Mouse (Mus musculus) liver, embryonic 12.5 days (tissue): ENCODE measurements around the gene Atp5g1. TPM values are rescaled to one million over a fixed set of nuclear protein-coding genes. Genes with fewer than 3 reads are reported as not detected.
A peak's percentile ranks its signal among the peaks of the same experiment; 100 is the strongest.

ENCODE experiments used
- ATAC-seq: fragments of 200-750 bp; cut with Nextera tagmentation; 2 replicates; pipeline ENCODE4 v1.8.0; 2017; ENCODE audit warnings: moderate number of reproducible peaks, mild to moderate bottlenecking, moderate library complexity
- H3K27ac ChIP-seq: fragments of 300-500 bp; sonication (generic); 2 replicates; pipeline ENCODE4 v1.5.1; 2016; ENCODE audit warnings: mild to moderate bottlenecking
- H3K27me3 ChIP-seq: fragments of 300-500 bp; sonication (generic); replicated peaks from 2 replicates; pipeline ENCODE4 v1.6.1; 2016; ENCODE audit warnings: mild to moderate bottlenecking, moderate library complexity
- H3K36me3 ChIP-seq: fragments of 300-500 bp; sonication (generic); 2 replicates; pipeline ENCODE4 v1.6.1; 2016; ENCODE audit warnings: mild to moderate bottlenecking, moderate library complexity
- H3K4me1 ChIP-seq: fragments of 300-500 bp; sonication (generic); 2 replicates; pipeline ENCODE4 v1.6.1; 2016
- H3K4me2 ChIP-seq: fragments of 300-500 bp; sonication (generic); 2 replicates; pipeline ENCODE4 v1.6.1; 2016; ENCODE audit warnings: mild to moderate bottlenecking, moderate library complexity
- H3K4me3 ChIP-seq: fragments of 300-500 bp; sonication (generic); 2 replicates; pipeline ENCODE4 v1.5.1; 2016; ENCODE audit warnings: mild to moderate bottlenecking, moderate library complexity
- H3K9ac ChIP-seq: fragments of 300-500 bp; sonication (generic); 2 replicates; pipeline ENCODE4 v1.6.1; 2016; ENCODE audit warnings: mild to moderate bottlenecking, moderate library complexity
- H3K9me3 ChIP-seq: fragments of 300-500 bp; sonication (generic); replicated peaks from 2 replicates; pipeline ENCODE4 v1.6.1; 2016; ENCODE audit warnings: mild to moderate bottlenecking, moderate library complexity
- WGBS: fragments of 180-500 bp; shearing (Covaris S2); methylation state at CpG from one replicate; pipeline ENCODE4 v1.1.7; 2016; ENCODE audit not compliant: insufficient replicate concordance; 5-methylcytosine and 5-hydroxymethylcytosine counted together
- polyA plus RNA-seq: library from polyadenylated mRNA; unstranded; fragments of >200 nt; fragmentation: Nextera tagmentation; extraction: Ambion mirVana; gene quantifications from 2 replicates; pipeline ENCODE4 v1.2.1, GENCODE M21; 2016

The Atp5g1 gene
- polyA plus RNA-seq, 1 experiment from 2014 or later = 705 TPM

GRCm38 (mm10) chr11:96037499-96037898 lies 38.0 kb downstream of the Atp5g1 start:
- Histone ChIP-seq H3K27ac (no peak overlapping the region), H3K4me2 (peak overlapping the region; percentile 12; the same call in 1 of the 2 replicates), H3K27me3 (no peaks in the 10 kb centered on the region), H3K4me1 (peaks cover 46% of the 10 kb centered on the region), H3K4me3 (no peak overlapping the region), H3K9ac (no peak overlapping the region), H3K9me3 (no peaks in the 10 kb centered on the region), H3K36me3 (peaks cover 51% of the 10 kb centered on the region)
- 61% methylated on average over 5 of the region's 5 CpGs for WGBS
- no peak for ATAC-seq

DNA sequence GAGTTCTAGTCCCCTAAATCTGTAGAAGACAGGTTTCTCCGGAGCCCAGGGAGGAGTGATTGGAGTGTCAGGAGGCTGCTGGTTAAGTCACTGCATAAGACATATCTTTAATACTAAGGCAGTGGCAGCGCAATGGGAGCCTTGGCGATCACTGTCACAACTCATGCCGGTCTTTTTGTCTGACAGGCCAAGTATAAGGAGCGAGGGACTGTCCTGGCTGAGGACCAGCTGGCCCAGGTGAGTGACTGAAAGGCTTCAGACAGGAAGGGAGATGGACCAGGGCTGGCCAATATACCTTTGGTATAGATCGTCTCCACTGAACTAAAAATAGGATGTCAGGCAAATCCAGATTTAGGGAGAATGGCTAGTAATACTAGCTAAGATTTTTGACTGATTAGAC lies 40.3 kb downstream of the Atp5g1 start:
- Histone ChIP-seq H3K4me1 (peaks cover 46% of the 10 kb centered on the region), H3K9me3 (no peaks in the 10 kb centered on the region), H3K4me3 (peak overlapping the region; percentile 89), H3K36me3 (peaks cover 31% of the 10 kb centered on the region), H3K27ac (peak overlapping the region; percentile 74), H3K4me2 (peak overlapping the region; percentile 86), H3K27me3 (no peaks in the 10 kb centered on the region), H3K9ac (peak overlapping the region; percentile 86)
- 4% methylated on average over 6 of the region's 6 CpGs for WGBS
- ATAC-seq = peak; percentile 19; the same call in 1 of the 2 replicates

DNA sequence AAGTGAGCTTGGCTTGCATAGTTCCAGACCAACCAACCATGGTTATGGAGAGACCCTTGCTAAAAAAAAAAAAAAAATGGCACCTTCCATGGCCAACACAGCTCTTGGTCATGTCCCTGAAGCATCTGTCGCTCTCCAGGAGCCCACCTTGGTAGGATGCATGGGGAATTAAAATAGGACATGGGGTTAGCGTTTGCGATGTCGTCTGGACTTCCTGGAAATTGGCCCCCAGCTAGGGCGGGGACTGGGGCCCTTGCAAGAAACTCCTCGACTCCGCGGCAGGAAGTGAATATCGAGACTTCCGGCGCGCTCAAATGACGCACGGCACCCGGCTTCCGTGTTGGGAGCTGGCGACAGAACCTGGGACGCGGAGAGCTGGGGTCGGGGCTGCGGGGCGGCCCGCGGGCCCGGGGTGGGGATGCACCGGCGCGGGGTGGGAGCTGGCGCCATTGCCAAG lies 40.8 kb downstream of the Atp5g1 start, which contains the start of gene Snf8:
Gene Snf8 (plus strand): TSS at position 290 of the 457 bp plus-strand sequence.
- H3K27me3 ChIP-seq = no peaks in the 10 kb centered on the region
- H3K36me3 ChIP-seq = peaks cover 27% of the 10 kb centered on the region
- peak within 1 kb of the TSS; percentile 86 for H3K9ac ChIP-seq
- no peaks in the 10 kb centered on the region for H3K9me3 ChIP-seq
- H3K4me3 ChIP-seq = peak within 1 kb of the TSS; percentile 89
- H3K4me2 ChIP-seq = peak within 1 kb of the TSS; percentile 86
- 1% methylated on average over 29 of the region's 29 CpGs for WGBS
- H3K27ac ChIP-seq = peak within 1 kb of the TSS; percentile 74
- peaks cover 46% of the 10 kb centered on the region for H3K4me1 ChIP-seq
- peak; percentile 84 for ATAC-seq

DNA sequence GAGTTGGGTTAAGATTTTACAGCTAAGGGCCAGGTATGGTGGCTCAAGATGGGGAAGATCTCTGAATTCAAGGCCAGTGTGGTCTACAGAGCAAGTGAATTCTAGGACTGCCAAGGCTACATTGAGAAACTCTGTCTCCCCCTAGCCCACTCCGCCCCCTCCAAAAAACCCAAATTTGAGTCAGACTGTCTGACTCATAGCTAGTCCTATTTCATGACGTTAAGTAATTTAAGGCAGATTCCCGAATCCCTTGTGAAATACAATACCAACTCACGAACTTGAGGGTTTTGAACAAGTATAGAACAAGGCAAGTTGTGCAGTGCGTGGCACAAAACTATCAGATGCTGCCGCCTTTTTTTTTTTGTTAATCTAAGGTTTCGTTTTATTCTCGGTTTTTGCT lies 41.4 kb downstream of the Atp5g1 start:
- H3K9me3 ChIP-seq = no peaks in the 10 kb centered on the region
- H3K36me3 ChIP-seq = peaks cover 22% of the 10 kb centered on the region
- H3K4me3 ChIP-seq = peak overlapping the region; percentile 89
- ATAC-seq = no peak
- peak overlapping the region; percentile 86 for H3K4me2 ChIP-seq
- H3K27ac ChIP-seq = peak overlapping the region; percentile 74; the same call in 1 of the 2 replicates
- H3K27me3 ChIP-seq = peaks cover 3% of the 10 kb centered on the region; the same call in 1 of the 2 replicates
- H3K4me1 ChIP-seq = peaks cover 46% of the 10 kb centered on the region
- peak overlapping the region; percentile 86 for H3K9ac ChIP-seq
- 33% methylated on average over 8 of the region's 8 CpGs for WGBS

GRCm38 (mm10) chr11:96033264-96033663 lies 42.2 kb downstream of the Atp5g1 start:
- no peak overlapping the region for H3K27ac ChIP-seq
- H3K4me3 ChIP-seq = no peak overlapping the region
- H3K9me3 ChIP-seq = no peaks in the 10 kb centered on the region
- H3K36me3 ChIP-seq = peaks cover 16% of the 10 kb centered on the region
- WGBS = 94% methylated on average over 3 of the region's 3 CpGs
- peaks cover 3% of the 10 kb centered on the region; the same call in 1 of the 2 replicates for H3K27me3 ChIP-seq
- H3K9ac ChIP-seq = no peak overlapping the region
- ATAC-seq = no peak
- no peak overlapping the region for H3K4me2 ChIP-seq
- H3K4me1 ChIP-seq = peaks cover 44% of the 10 kb centered on the region

DNA sequence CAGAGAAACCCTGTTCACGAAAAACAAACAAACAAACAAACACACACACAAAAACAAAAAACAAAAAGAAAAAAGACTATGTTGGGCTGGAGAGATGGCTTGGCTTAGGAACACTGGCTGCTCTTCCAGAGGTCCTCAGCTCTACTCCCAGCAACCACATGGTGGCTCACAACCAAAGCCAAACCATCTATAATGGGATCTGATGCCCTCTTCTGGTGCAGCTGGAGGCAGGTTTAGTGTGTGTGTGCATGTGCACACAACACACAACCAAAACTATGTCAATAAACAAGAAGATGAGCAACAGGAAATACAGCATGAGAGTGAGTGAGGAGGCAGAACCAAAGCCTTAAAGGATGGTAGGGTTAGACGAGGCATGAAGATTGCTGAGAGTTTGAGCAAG lies 43.8 kb downstream of the Atp5g1 start:
- Histone ChIP-seq H3K4me2 (no peak overlapping the region), H3K27me3 (peaks cover 5% of the 10 kb centered on the region; the same call in 1 of the 2 replicates), H3K9me3 (no peaks in the 10 kb centered on the region), H3K9ac (no peak overlapping the region), H3K36me3 (peaks cover 4% of the 10 kb centered on the region), H3K4me1 (peaks cover 31% of the 10 kb centered on the region), H3K27ac (no peak overlapping the region), H3K4me3 (no peak overlapping the region)
- WGBS = 74% methylated on average over 2 of the region's 2 CpGs
- no peak for ATAC-seq

GRCm38 (mm10) chr11:96030571-96030970 lies 44.9 kb downstream of the Atp5g1 start:
- no peak overlapping the region for H3K4me3 ChIP-seq
- peaks cover 9% of the 10 kb centered on the region; the same call in 1 of the 2 replicates for H3K27me3 ChIP-seq
- 70% methylated on average over 3 of the region's 3 CpGs for WGBS
- H3K27ac ChIP-seq = no peak overlapping the region
- no peak overlapping the region for H3K4me2 ChIP-seq
- no peak for ATAC-seq
- H3K36me3 ChIP-seq = no peaks in the 10 kb centered on the region
- H3K9me3 ChIP-seq = no peaks in the 10 kb centered on the region
- H3K9ac ChIP-seq = no peak overlapping the region
- H3K4me1 ChIP-seq = peaks cover 21% of the 10 kb centered on the region

GRCm38 (mm10) chr11:96028130-96028529 lies 47.3 kb downstream of the Atp5g1 start:
- WGBS = 22% methylated on average over 5 of the region's 5 CpGs
- H3K27me3 ChIP-seq = peaks cover 9% of the 10 kb centered on the region; the same call in 1 of the 2 replicates

DNA sequence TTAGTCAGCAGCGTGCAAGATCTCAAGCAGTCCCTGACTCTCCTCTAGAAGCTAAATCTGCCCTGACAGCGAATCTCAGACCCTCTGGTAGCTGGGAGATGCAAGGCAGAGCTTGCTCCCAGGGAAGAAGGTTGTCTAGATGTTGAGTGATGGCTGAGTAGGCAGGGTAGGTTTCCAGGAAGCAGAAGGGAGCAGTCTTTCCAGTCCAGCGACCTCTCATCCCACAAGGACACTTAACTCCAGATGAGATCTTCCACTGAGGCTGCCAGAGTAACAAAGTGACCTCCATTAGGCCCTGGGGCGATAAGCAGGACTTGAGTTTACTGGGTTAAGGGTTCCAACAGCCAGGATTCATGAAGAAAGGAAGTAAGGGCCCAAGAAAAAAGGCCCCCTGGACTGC lies 54.8 kb downstream of the Atp5g1 start:
- no peak overlapping the region for H3K9ac ChIP-seq
- no peak overlapping the region for H3K27ac ChIP-seq
- no peaks in the 10 kb centered on the region for H3K36me3 ChIP-seq
- no peak overlapping the region for H3K4me2 ChIP-seq
- ATAC-seq = no peak
- H3K9me3 ChIP-seq = no peaks in the 10 kb centered on the region
- peaks cover 12% of the 10 kb centered on the region for H3K4me1 ChIP-seq
- 48% methylated on average over 4 of the region's 4 CpGs for WGBS
- no peak overlapping the region for H3K4me3 ChIP-seq
- H3K27me3 ChIP-seq = no peaks in the 10 kb centered on the region

More at GRCm38 (mm10) chr11:96028130-96028529, 47.3 kb downstream of the Atp5g1 start:
- Histone ChIP-seq H3K9ac (no peak overlapping the region), H3K36me3 (no peaks in the 10 kb centered on the region), H3K27ac (no peak overlapping the region), H3K4me2 (no peak overlapping the region), H3K4me3 (no peak overlapping the region), H3K4me1 (peaks cover 17% of the 10 kb centered on the region), H3K9me3 (no peaks in the 10 kb centered on the region)
- ATAC-seq = no peak

Other genes with a start within 250 kb of the Atp5g1 start
- gene Gngt2, start 238.5 kb downstream of the Atp5g1 start, polyA plus RNA-seq = 15.8 and 16.7 TPM in 2 replicates
- gene Abi3, start 233.2 kb downstream of the Atp5g1 start, polyA plus RNA-seq = 7.3 and 7.6 TPM in 2 replicates
- 0.39 and 0.51 TPM in 2 replicates for gene B4galnt2, start 160.8 kb downstream of the Atp5g1 start, polyA plus RNA-seq
- gene Igf2bp1, start 69.7 kb downstream of the Atp5g1 start, polyA plus RNA-seq = 33.8 and 38.3 TPM in 2 replicates
- not detected in 2 replicates for gene Gip, start 51.1 kb downstream of the Atp5g1 start, polyA plus RNA-seq
- 100 and 108 TPM in 2 replicates for gene Snf8, start 40.8 kb downstream of the Atp5g1 start, polyA plus RNA-seq
- gene Ube2z, start 10.3 kb downstream of the Atp5g1 start, polyA plus RNA-seq = 26.4 and 27.2 TPM in 2 replicates
- not detected in 2 replicates for gene Calcoco2, start 36.3 kb upstream of the Atp5g1 start, polyA plus RNA-seq
- not detected in 2 replicates for gene Ttll6, start 58.1 kb upstream of the Atp5g1 start, polyA plus RNA-seq
- not detected in 2 replicates for gene Hoxb13, start 118.6 kb upstream of the Atp5g1 start, polyA plus RNA-seq
- not detected in 2 replicates for gene Hoxb9, start 195.8 kb upstream of the Atp5g1 start, polyA plus RNA-seq
- not detected in 2 replicates for gene Hoxb8, start 206.2 kb upstream of the Atp5g1 start, polyA plus RNA-seq
- 0.18 and 0.37 TPM in 2 replicates for gene Hoxb7, start 211.0 kb upstream of the Atp5g1 start, polyA plus RNA-seq
- gene Hoxb6, start 216.8 kb upstream of the Atp5g1 start, polyA plus RNA-seq = 0.30 TPM in 2 replicates
- 1.3 and 1.5 TPM in 2 replicates for gene Hoxb5, start 227.7 kb upstream of the Atp5g1 start, polyA plus RNA-seq
- 0.62 and 0.66 TPM in 2 replicates for gene Hoxb4, start 242.6 kb upstream of the Atp5g1 start, polyA plus RNA-seq
- 0.31 and 0.36 TPM in 2 replicates for gene Hoxb3, start 247.7 kb upstream of the Atp5g1 start, polyA plus RNA-seq